Mouse (Mus musculus): ENCODE results near the gene Tpk1.
"Not testable (repeated sequence)": the region's sequence is repeated elsewhere in the genome, so short reads cannot be mapped to it uniquely, and the experiment has no call there.

Tpk1 gene

DNA sequence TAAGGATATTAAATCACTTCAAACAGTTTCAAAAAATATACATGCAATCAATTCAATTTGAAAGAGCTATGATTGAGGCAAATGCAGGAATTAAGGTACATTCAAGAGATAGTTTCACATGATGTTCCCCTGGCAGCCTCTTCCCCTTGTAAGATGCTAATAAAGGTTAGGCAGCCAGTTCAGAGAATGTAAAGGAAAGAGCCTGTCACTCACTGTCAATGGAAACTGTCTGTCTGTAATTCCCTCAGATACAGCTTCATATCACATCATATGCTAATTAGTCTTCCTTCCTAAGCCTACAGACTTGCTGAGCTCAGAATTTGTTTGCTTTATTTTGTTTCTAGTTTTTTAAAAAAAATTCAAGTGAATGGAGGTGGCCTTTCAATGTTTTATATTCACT is 147.7 kb downstream of the Tpk1 start:
- DNase-seq: no peak

DNA sequence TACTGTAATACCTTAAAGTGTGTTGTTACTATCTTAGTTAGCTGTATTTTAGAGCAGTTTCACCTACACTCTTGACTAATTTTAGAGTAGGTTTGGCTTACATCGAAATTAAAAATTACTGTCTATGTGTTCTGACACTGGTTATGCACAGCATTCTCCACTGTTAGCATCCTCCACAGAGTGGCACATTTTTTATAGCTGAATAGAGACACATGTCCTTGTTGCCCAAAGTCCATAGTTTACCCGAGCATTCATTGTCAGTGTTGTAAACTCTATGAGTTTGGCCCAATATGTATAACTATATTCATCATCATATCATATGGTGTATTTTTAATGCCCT is 148.8 kb downstream of the Tpk1 start:
- DNase-seq: no peak

DNA sequence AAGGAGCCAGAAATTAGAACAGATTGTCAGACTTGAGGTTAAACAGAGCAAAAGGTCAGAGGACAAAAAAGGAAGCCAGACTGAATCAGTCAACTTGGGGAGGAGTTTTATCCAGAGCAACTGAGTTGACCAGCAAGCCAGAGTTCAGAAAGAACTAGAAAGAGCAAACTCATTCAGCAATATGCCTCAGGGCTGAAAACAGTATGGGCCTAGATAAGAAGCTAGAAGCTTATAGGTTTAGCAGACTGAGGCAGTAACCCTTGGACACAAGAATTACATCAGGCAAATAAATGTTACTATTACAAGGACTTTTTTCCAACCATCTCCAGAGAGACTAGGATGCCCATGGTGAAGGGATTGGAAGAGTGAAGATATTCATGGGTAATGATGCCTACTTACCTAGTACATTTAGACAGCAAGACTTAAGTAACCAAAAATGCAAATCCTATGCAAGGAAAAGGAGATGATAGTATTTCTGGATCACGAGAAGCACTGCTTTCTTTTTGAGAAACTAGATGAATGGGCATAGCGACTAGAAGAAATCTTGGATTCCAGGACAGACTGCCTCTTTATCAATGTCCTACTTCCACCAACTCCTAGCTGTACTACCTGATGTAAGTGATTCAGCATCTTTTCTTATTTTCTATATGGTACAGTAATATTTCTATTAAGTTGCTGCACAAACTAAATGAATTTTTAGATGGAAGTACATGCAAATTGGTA is 149.3 kb downstream of the Tpk1 start:
- DNase-seq: no peak

DNA sequence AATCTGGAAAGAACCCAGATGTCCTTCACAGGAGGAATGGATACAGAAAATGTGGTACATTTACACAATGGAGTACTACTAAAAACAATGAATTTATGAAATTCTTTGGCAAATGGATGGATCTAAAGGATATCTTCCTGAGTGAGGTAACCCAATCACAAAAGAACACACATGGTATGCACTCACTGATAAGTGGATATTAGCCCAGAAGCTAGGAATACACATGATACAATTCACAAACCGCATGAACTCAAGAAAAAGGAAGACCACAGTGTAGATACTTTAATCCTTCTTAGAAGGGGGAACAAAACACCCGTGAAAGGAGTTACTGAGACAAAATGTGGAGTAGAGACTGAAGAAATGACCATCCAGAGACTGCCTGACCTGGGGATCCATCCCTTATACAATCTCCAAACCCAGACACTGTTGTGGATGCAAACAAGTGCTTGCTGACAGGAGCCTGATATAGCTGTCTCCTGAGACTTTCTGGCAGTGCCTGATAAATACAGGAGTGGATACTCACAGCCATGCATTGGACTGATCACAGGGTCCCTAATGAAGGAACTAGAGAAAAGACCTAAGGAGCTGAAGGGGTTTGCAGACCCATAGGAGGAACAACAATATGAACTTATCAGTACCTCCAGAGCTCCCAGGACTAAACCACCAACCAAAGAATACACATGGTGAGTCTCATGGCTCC is 159.2 kb downstream of the Tpk1 start:
- DNase-seq: not testable (repeated sequence)

DNA sequence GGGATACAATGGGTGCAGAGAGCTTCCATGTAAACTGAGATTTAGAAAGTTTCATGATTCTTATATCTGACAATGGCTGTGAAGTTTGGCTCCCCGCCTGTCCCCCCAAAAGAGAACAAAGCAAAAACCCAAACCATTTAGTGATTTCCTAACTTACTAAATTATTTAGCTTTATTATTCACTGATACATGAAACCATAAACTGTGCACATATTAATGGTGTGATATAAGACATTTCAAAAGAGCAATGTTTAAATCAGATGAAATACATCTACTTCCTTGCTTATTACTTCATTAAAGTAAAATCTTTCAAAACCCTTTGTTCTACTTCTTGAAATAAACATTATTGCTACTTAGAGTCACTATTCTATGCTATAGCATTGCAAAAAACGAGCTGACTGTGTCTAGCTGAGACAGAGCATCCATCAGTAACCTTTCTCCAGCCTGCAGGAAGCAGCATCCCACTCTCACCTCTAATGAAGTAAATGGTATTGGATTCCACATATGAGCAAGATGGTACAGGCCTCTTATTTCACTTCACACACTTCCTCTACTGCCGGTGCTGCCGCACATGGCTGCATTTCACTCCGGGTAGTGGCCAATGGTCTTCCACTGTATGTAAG is 161.4 kb downstream of the Tpk1 start:
- DNase-seq: no peak

- DNase-seq: no peak
Observed at GRCm38 (mm10) chr6:43492367-43492766, 173.7 kb downstream of the Tpk1 start.

- no peak for DNase-seq
Observed at GRCm38 (mm10) chr6:43486691-43487090, 179.4 kb downstream of the Tpk1 start.

DNA sequence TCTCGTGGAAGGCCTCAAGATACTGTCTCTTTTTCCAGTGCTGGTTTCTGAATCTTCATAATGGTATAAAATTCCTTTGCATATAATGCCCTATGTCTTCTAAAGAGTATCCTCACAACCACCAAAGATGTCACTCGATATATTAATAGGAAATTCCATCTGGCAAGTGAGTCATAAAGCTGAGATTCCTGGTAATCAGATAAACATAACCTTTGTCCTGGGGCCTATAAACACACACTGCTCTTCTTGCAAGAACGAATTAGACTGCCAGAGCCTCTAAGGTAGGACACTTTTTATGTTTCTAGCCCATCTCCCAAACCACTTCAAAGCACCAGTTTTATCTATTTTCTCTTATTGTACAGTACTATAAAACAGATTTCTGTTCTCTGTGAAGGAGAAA is 185.4 kb downstream of the Tpk1 start:
- no peak for DNase-seq

DNA sequence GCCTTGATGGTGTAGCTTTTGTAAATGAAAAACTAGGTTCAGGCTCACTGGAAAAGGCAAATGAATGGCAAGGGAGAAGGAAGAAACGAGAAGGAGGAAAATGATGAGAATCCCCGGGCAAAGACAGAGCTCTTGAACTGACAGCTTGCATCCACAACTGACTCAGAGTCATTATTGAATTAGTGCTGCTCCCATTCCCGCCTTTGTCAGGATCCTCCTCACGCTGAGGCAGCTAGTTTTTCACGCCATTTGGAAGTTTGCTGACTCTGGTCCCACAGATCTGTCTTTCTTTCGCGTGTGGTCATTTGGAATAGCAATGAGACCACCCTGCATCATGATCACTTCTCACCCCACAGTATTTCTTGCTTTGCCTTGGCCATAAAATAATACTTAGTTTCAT is 187.3 kb downstream of the Tpk1 start:
- no peak for DNase-seq

GRCm38 (mm10) chr6:43476406-43476805 is 189.7 kb downstream of the Tpk1 start:
- DNase-seq: no peak

DNA sequence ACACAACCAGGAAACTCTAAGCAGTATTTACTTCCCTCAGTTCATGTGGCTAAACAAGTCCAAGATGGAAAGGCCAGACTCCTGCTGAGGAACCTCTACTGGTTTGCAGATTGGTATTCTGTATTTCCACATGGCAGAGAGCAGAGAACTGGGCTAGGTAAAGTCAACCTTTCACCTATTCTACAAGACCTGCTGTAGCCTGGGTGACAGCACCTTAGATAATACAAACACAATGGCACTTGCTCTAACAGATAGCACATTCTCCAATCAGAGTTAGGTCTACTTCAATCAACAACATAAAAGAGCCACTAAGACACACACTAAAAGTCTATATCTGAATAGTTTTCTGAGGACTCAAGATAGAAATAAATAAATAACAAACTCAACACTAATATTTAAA is 190.2 kb downstream of the Tpk1 start:
- DNase-seq: no peak

GRCm38 (mm10) chr6:43471556-43471955 is 194.5 kb downstream of the Tpk1 start:
- DNase-seq: no peak

DNA sequence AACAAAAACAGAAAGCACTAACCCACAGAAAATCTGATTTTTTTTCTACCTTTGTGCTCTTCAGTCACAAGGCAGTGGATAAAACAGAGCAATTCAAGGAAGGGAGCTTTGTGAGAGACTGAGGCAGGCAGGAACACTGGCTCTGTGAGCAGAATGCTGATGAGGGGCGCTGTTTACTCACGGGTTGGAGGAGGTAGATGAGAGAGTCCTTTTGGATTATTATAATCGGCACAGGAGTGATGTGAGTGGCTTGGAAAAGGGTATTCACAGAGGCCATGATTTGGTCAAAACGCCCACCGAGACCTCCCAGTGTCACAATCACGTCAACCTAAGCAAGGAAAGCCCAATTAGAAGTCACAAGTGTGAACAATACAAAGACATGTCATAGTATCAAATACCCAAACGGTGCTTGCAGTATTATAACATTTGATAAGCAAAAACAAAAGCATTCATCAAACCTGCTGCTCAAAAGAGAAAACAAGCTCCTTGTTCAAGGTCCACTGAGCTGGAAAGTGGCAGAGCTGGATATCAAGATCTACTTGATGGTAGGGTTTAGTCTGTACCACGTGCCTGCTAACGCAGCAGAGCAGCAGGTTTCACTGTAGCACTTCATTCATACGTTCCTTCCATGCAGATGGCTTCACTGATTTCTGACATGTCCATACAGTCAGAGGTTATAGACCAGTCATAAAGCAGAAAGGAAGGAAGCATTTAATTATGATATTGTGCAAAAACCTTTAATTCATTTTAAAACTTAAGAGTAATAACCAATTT is 197.1 kb downstream of the Tpk1 start:
- no peak for DNase-seq

DNA sequence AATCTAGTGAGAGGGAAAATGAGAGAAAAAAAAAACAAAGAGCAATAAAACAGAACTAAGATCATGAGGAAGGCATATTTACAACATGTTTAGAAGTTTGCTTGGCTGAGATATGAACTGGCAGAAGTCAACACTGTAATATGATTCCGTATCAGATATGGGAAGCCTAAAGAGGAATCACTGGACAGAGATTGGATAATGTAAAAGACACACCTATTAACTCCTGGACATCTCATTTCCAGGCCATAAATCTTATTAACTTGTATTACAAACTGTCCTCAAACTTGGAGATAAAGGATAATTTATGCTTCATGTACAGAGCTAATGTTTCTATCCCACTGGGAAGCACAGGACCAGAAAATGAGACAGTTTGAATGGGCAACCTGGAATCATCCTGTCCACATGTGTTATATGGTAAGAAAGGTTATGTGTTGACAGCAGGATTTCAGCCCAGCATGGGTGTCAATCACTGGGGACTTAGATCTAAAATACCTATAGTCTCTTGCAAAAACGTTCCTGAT is 203.2 kb downstream of the Tpk1 start:
- no peak for DNase-seq

DNA sequence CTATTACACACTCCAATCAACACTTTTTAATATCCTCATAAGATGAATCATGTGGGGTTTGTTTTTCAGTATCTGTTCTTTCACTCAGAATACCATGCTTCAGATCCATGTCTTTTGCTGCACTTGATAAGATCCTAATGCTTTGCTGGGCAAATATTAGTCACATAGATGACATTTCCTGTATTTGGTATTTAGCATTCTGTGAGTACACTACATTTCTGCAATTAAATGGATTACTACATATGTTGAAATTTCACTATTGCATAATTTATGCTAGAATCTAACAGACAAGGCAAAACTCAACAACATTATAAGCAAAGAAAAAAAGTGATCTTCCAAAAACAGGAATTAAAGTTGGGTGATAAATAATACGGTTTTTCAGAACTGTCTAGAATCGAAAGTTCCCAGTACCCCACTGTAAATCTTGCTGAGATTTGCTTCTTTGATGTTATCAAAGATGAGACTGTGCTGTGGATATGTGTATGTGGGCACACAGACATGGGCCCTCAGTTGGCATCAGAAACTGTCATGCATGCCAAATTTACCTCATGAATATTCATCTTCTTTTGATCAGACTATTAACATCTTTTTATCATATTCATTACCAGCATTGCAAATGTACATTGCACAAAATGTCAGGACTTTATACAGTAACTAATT is 203.8 kb downstream of the Tpk1 start:
- DNase-seq: no peak

- no peak for DNase-seq
Observed at GRCm38 (mm10) chr6:43459082-43459481, 207.0 kb downstream of the Tpk1 start.

DNA sequence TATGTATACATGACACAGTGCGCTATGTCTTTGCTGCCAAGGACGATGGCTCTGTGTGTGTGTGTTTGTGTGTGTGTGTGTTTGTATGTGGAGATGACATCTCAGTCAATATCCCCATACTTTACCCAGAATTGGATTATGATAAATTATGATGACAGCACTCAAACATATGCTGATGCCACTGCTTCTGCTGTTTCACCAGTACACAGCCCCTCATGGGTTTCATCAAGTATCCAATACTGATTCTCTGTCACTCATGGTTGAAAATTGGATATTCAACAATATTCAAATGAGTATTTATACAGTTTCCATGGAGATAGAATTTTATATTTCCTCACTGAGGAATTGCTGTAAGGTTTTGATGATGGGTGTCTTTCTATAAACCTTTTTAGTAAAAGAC is 208.1 kb downstream of the Tpk1 start:
- DNase-seq: no peak

GRCm38 (mm10) chr6:43449498-43449897 is 216.6 kb downstream of the Tpk1 start:
- no peak for DNase-seq

GRCm38 (mm10) chr6:43445856-43446255 is 220.2 kb downstream of the Tpk1 start:
- DNase-seq: no peak

GRCm38 (mm10) chr6:43442191-43442590 is 223.9 kb downstream of the Tpk1 start:
- DNase-seq: no peak

- DNase-seq: no peak
Observed at GRCm38 (mm10) chr6:43435987-43436541, 230.0 kb downstream of the Tpk1 start.

- DNase-seq: no peak
Observed at GRCm38 (mm10) chr6:43434365-43434764, 231.7 kb downstream of the Tpk1 start.
